Mouse (Mus musculus) liver, adult 2 months (tissue): Measurements from ENCODE around the gene Azi2. TPM values are rescaled to one million over a fixed set of nuclear protein-coding genes. Genes with fewer than 3 reads are reported as not detected.

Source experiments
- DNase-seq: peaks from one replicate; pipeline ENCODE4 v3.0.0-alpha.2; 2011; ENCODE audit warnings: low read depth, low spot score; ENCODE audit errors: extremely low read depth
- H3K27ac ChIP-seq: fragments of 200-500 bp; replicated peaks from 2 replicates; pipeline ENCODE4 v1.5.1; 2012; ENCODE audit warnings: low read depth, mild to moderate bottlenecking, control low read depth, inconsistent platforms, low read length; ENCODE audit not compliant: insufficient read depth
- H3K27me3 ChIP-seq: fragments of 200-500 bp; 2 replicates; pipeline ENCODE4 v1.6.1; 2012; ENCODE audit warnings: mild to moderate bottlenecking, moderate library complexity, low read length, inconsistent platforms; ENCODE audit not compliant: control insufficient read depth, insufficient read depth
- H3K36me3 ChIP-seq: fragments of 200-500 bp; 2 replicates; pipeline ENCODE4 v1.6.1; 2012; ENCODE audit warnings: low read length, inconsistent platforms; ENCODE audit not compliant: control insufficient read depth, insufficient read depth
- H3K4me1 ChIP-seq: fragments of 200-500 bp; 2 replicates; pipeline ENCODE4 v1.6.1; 2011; ENCODE audit warnings: low read length; ENCODE audit not compliant: control insufficient read depth, insufficient read depth
- H3K4me3 ChIP-seq: fragments of 200-500 bp; 2 replicates; pipeline ENCODE4 v1.5.1; 2011; ENCODE audit warnings: low read depth, mild to moderate bottlenecking, control low read depth, low read length, moderate library complexity; ENCODE audit not compliant: insufficient read depth
- H3K79me2 ChIP-seq: fragments of 200-500 bp; 2 replicates; pipeline ENCODE4 v1.6.1; 2012; ENCODE audit warnings: inconsistent platforms, mild to moderate bottlenecking, low read length, moderate library complexity; ENCODE audit not compliant: control insufficient read depth, insufficient read depth
- H3K9ac ChIP-seq: fragments of 200-500 bp; 2 replicates; pipeline ENCODE4 v1.6.1; 2012; ENCODE audit warnings: low read depth, mild to moderate bottlenecking, control low read depth, inconsistent platforms, low read length
- CTCF ChIP-seq: fragments of 200-500 bp; IDR thresholded peaks from 2 replicates; pipeline ENCODE4 v1.5.1; 2011; ENCODE audit warnings: low read depth, low read length, control low read depth
- POLR2A ChIP-seq: fragments of 200-500 bp; IDR thresholded peaks from 2 replicates; pipeline ENCODE4 v1.6.1; 2011; ENCODE audit warnings: low read length, control low read depth; ENCODE audit not compliant: insufficient read depth; ENCODE audit errors: extremely low read depth
- whole genome bisulfite sequencing: fragments of 180-500 bp; shearing (Covaris S2); methylation state at CpG from one replicate; pipeline ENCODE4 v1.1.7; 2018; 5-methylcytosine and 5-hydroxymethylcytosine counted together
- polyA plus RNA-seq: library from polyadenylated mRNA; depleted of rRNA; stranded (reverse); fragments of >200 nt; gene quantifications from 2 replicates; pipeline ENCODE4 v1.2.3, GENCODE M21; 2012
- total RNA-seq: library from RNA; depleted of rRNA; stranded (reverse); fragments of >200 nt; gene quantifications from 2 replicates; pipeline ENCODE4 v1.2.3, GENCODE M21; 2014

The Azi2 gene
- total and polyA plus RNA-seq, 2 experiments, result 16.1 to 50.9 TPM

- no peak overlapping the region for H3K9ac ChIP-seq
- 93% methylated on average over 4 of the region's 4 CpGs for WGBS
Observed at GRCm38 (mm10) chr9:118083834-118084233, 43.5 kb downstream of the Azi2 start.

GRCm38 (mm10) chr9:118099395-118099794 lies 59.1 kb downstream of the Azi2 start:
- Histone ChIP-seq H3K27me3 (no peaks in the 10 kb centered on the region), H3K4me1 (no peaks in the 10 kb centered on the region), H3K36me3 (no peaks in the 10 kb centered on the region), H3K27ac (no peak overlapping the region), H3K9ac (no peak overlapping the region), H3K4me3 (no peak overlapping the region), H3K79me2 (peaks cover 7% of the 10 kb centered on the region; the same call in 1 of the 2 replicates)
- WGBS, result 50% methylated on average over 4 of the region's 4 CpGs
- peak; percentile 30 for DNase-seq
- TF ChIP-seq POLR2A (no peak), CTCF (no peak)

More at GRCm38 (mm10) chr9:118083834-118084233, 43.5 kb downstream of the Azi2 start:
- Histone ChIP-seq H3K79me2 (no peaks in the 10 kb centered on the region), H3K4me3 (no peak overlapping the region), H3K4me1 (no peaks in the 10 kb centered on the region), H3K27ac (no peak overlapping the region), H3K27me3 (no peaks in the 10 kb centered on the region), H3K36me3 (no peaks in the 10 kb centered on the region)
- TF ChIP-seq CTCF (no peak), POLR2A (no peak)
- DNase-seq, result no peak

GRCm38 (mm10) chr9:118100484-118100883 lies 60.2 kb downstream of the Azi2 start:
- Histone ChIP-seq H3K4me1 (no peaks in the 10 kb centered on the region), H3K4me3 (no peak overlapping the region), H3K27me3 (no peaks in the 10 kb centered on the region), H3K27ac (no peak overlapping the region), H3K79me2 (peaks cover 8% of the 10 kb centered on the region; the same call in 1 of the 2 replicates), H3K36me3 (no peaks in the 10 kb centered on the region), H3K9ac (no peak overlapping the region)
- DNase-seq, result no peak
- TF ChIP-seq POLR2A, result no peak
- TF ChIP-seq CTCF, result no peak
- 96% methylated on average over 2 of the region's 2 CpGs for WGBS

- 98% methylated on average over 2 of the region's 2 CpGs for WGBS
- Histone ChIP-seq H3K27ac (no peak overlapping the region), H3K27me3 (no peaks in the 10 kb centered on the region)
Observed at GRCm38 (mm10) chr9:118101802-118102201, 61.5 kb downstream of the Azi2 start.

GRCm38 (mm10) chr9:118108527-118109011 lies 68.3 kb downstream of the Azi2 start:
- TF ChIP-seq CTCF (no peak), POLR2A (no peak)
- H3K36me3 ChIP-seq, result peaks cover 5% of the 10 kb centered on the region; the same call in 1 of the 2 replicates
- no peaks in the 10 kb centered on the region for H3K27me3 ChIP-seq
- no peaks in the 10 kb centered on the region for H3K4me1 ChIP-seq
- no peak overlapping the region for H3K9ac ChIP-seq
- WGBS, result 94% methylated on average over 4 of the region's 4 CpGs
- H3K4me3 ChIP-seq, result no peak overlapping the region
- no peak for DNase-seq
- peaks cover 9% of the 10 kb centered on the region; the same call in 1 of the 2 replicates for H3K79me2 ChIP-seq
- H3K27ac ChIP-seq, result no peak overlapping the region

More at GRCm38 (mm10) chr9:118101802-118102201, 61.5 kb downstream of the Azi2 start:
- DNase-seq, result peak; percentile 43
- Histone ChIP-seq H3K4me1 (no peaks in the 10 kb centered on the region), H3K4me3 (no peak overlapping the region), H3K9ac (no peak overlapping the region), H3K79me2 (peaks cover 8% of the 10 kb centered on the region; the same call in 1 of the 2 replicates), H3K36me3 (peaks cover 3% of the 10 kb centered on the region; the same call in 1 of the 2 replicates)
- no peak for TF ChIP-seq CTCF
- TF ChIP-seq POLR2A, result no peak

- Histone ChIP-seq H3K27ac (no peak overlapping the region), H3K4me3 (no peak overlapping the region), H3K9ac (no peak overlapping the region), H3K4me1 (no peaks in the 10 kb centered on the region), H3K36me3 (peaks cover 6% of the 10 kb centered on the region; the same call in 1 of the 2 replicates), H3K27me3 (no peaks in the 10 kb centered on the region), H3K79me2 (peaks cover 7% of the 10 kb centered on the region; the same call in 1 of the 2 replicates)
- TF ChIP-seq POLR2A (no peak), CTCF (no peak)
- 92% methylated on average over 7 of the region's 7 CpGs for WGBS
- DNase-seq, result no peak
Observed at GRCm38 (mm10) chr9:118109697-118110359, 69.5 kb downstream of the Azi2 start.
